Mouse (Mus musculus): ENCODE data around the gene Olfr350.

Olfr350 gene

GRCm38 (mm10) chr2:36846010-36846409 is at the start of gene Olfr350:
Gene Olfr350, plus strand, starts transcription at chr2:36846310.
- no peak for DNase-seq

- no peak for DNase-seq
Observed at GRCm38 (mm10) chr2:36816932-36817331, 29.2 kb upstream of the Olfr350 start, which contains the start of gene Olfr3. Gene Olfr3, minus strand, starts transcription at chr2:36817032.

DNA sequence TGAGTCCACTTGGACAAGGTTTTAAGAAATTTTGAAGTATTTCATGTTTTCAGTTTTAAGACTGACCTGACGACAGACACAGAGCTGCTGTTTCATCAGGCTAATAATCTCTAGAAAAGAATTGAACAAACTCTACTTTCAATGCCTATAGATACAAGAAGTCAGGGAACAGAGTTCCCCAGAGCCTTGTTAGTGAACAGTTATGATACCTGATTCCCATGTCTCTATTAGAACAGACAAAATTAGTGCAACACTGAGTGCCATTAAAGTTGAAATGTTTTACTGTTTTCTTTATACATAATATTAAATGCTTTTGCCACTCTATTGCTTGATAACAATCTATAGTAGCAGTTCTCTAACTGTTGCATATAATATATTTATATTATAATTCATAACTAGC is 16.4 kb downstream of the Olfr350 start, which contains the start of gene Olfr351:
Gene Olfr351 (minus strand): TSS at position 101 of the 400 bp plus-strand sequence.
- no peak for DNase-seq

DNA sequence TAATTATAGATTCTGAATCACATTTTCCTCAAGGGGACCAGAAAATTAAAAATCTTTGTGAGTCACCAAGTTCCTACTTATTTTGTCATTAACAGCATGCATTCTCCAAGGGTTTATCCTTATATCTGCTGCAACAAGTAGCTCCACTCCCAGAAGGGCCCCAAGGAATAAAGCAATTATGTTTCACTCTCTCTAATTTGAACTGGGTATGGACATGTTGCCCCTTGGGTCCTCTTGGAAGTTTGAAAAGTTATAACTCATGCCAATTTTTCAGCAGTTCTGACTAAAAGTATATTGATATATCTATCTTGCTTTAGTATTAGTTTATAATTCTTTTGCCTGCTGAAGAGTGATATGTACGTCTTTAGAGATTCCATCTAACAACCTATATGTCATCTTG is 22.1 kb downstream of the Olfr350 start, which contains the start of gene Olfr352:
Gene Olfr352 (plus strand): TSS at position 301 of the 400 bp plus-strand sequence.
- no peak for DNase-seq

DNA sequence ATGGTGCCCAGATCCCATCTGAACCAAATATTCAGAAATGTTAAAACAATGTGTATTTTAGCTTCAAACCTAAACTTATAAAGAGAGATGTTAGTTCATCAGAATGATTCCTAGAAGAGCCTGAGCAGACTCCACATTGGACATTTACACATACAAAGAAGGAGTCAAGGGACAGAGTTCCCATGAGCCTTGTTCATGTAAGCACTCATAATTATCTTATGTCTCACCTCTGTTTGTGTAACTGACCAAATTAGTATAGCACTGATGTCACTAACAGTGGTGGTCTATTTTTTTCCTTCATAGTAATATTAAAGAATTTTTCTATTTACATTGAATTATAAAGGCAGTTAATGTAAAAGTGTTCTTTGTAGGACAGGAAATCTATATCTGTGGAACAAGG is 46.7 kb downstream of the Olfr350 start, which contains the start of gene Olfr353:
Gene Olfr353 (minus strand): TSS at position 101 of the 400 bp plus-strand sequence.
- no peak for DNase-seq

GRCm38 (mm10) chr2:36897114-36897513 is 51.0 kb downstream of the Olfr350 start:
- DNase-seq = no peak
